Mouse (Mus musculus) CH12.LX (cell line): ENCODE measurements around the gene Map2k5. TPM values are rescaled to one million over a fixed set of nuclear protein-coding genes. Genes with fewer than 3 reads are reported as not detected.

Experiments used
- DNase-seq: peaks from one replicate; pipeline ENCODE4 v3.0.0-alpha.2; 2013; ENCODE audit errors: extremely low read depth
- H3K27ac ChIP-seq: 2 replicates; pipeline ENCODE4 v1.5.1; 2012; ENCODE audit warnings: low read depth, mild to moderate bottlenecking, control low read depth, moderate library complexity; ENCODE audit not compliant: insufficient read depth
- H3K27me3 ChIP-seq: replicated peaks from 2 replicates; pipeline ENCODE3; 2012; ENCODE audit warnings: inconsistent platforms
- H3K36me3 ChIP-seq, 2 experiments: replicated peaks in 1 of 2; 2 replicates each; pipeline versions ENCODE3 to v1.6.1; 2012; ENCODE audit warnings: inconsistent platforms in 1 of 2, low read length in 1 of 2, mild to moderate bottlenecking in 1 of 2, mixed read lengths in 1 of 2, moderate library complexity in 1 of 2; ENCODE audit not compliant: control insufficient read depth in 1 of 2, insufficient read depth in 1 of 2
- H3K4me1 ChIP-seq, 2 experiments: 2 replicates each; pipeline ENCODE4 v1.6.1; 2012; ENCODE audit warnings: inconsistent platforms in 1 of 2, moderate library complexity in 1 of 2; ENCODE audit not compliant: insufficient read depth in 2 of 2, control insufficient read depth in 1 of 2
- H3K4me2 ChIP-seq: 2 replicates; pipeline ENCODE4 v1.6.1; 2012; ENCODE audit warnings: low read depth, mild to moderate bottlenecking, control low read depth; ENCODE audit not compliant: poor library complexity, insufficient read depth, severe bottlenecking
- H3K4me3 ChIP-seq, 3 experiments: fragments of 150-350 bp in 1 of 3; sonication (generic) in 1 of 3; replicated peaks in 1 of 3; 2 replicates each; pipeline versions ENCODE3 to v1.5.1; 2011 to 2012; ENCODE audit warnings: low read depth in 2 of 3, low read length in 2 of 3, mild to moderate bottlenecking in 2 of 3, moderate library complexity in 2 of 3, control low read depth in 1 of 3, improper control_type of control experiment in 1 of 3, inconsistent platforms in 1 of 3, mixed read lengths in 1 of 3; ENCODE audit not compliant: poor library complexity in 1 of 3
- H3K79me2 ChIP-seq: replicated peaks from 2 replicates; pipeline ENCODE4 v1.6.1; 2012; ENCODE audit warnings: mild to moderate bottlenecking, moderate library complexity; ENCODE audit not compliant: control insufficient read depth, poor library complexity, insufficient read depth, severe bottlenecking; ENCODE audit errors: extremely low read depth
- H3K9ac ChIP-seq: 2 replicates; pipeline ENCODE4 v1.6.1; 2012; ENCODE audit warnings: low read depth, mild to moderate bottlenecking, control low read depth, moderate library complexity; ENCODE audit not compliant: insufficient read depth
- H3K9me3 ChIP-seq: replicated peaks from 2 replicates; pipeline ENCODE3; 2012; ENCODE audit warnings: low read length, inconsistent platforms, mixed read lengths
- CHD1 ChIP-seq: IDR thresholded peaks from 2 replicates; pipeline ENCODE4 v1.6.1; 2012; ENCODE audit warnings: low read depth, low read length, improper control_type of control experiment, inconsistent platforms
- E2F4 ChIP-seq: IDR thresholded peaks from 2 replicates; pipeline ENCODE4 v1.6.1; 2011; ENCODE audit warnings: low read depth, low read length, improper control_type of control experiment; ENCODE audit not compliant: insufficient replicate concordance
- EP300 ChIP-seq: IDR thresholded peaks from 2 replicates; pipeline ENCODE4 v1.6.1; 2011; ENCODE audit warnings: low read length, improper control_type of control experiment
- ETS1 ChIP-seq: conservative IDR thresholded peaks from 2 replicates; pipeline ENCODE4 v1.6.1; 2012; ENCODE audit warnings: low read depth, mild to moderate bottlenecking, inconsistent platforms, low read length, improper control_type of control experiment, moderate library complexity
- HCFC1 ChIP-seq: IDR thresholded peaks from 2 replicates; pipeline ENCODE4 v1.6.1; 2012; ENCODE audit warnings: low read depth, mild to moderate bottlenecking, inconsistent platforms, low read length, improper control_type of control experiment
- JUN ChIP-seq: IDR thresholded peaks from 2 replicates; pipeline ENCODE4 v1.6.1; 2011; ENCODE audit warnings: low read depth, mild to moderate bottlenecking, low read length, improper control_type of control experiment, moderate library complexity; ENCODE audit not compliant: insufficient read depth
- MAFK ChIP-seq: IDR thresholded peaks from 2 replicates; pipeline ENCODE4 v1.6.1; 2011; ENCODE audit warnings: low read length, improper control_type of control experiment; ENCODE audit not compliant: insufficient replicate concordance
- MEF2A ChIP-seq: IDR thresholded peaks from 2 replicates; pipeline ENCODE4 v1.6.1; 2014; ENCODE audit warnings: low read depth, mild to moderate bottlenecking, inconsistent platforms, low read length, improper control_type of control experiment, borderline replicate concordance
- MYC ChIP-seq: IDR thresholded peaks from 2 replicates; pipeline ENCODE4 v1.6.1; 2011; ENCODE audit warnings: low read depth, mild to moderate bottlenecking, improper control_type of control experiment, low read length
- NRF1 ChIP-seq: IDR thresholded peaks from 2 replicates; pipeline ENCODE4 v1.6.1; 2014; ENCODE audit warnings: low read depth, mild to moderate bottlenecking, inconsistent platforms, low read length, improper control_type of control experiment, moderate library complexity
- POLR2A ChIP-seq: IDR thresholded peaks from 2 replicates; pipeline ENCODE4 v1.6.1; 2011; ENCODE audit warnings: low read depth, mild to moderate bottlenecking, improper control_type of control experiment, low read length
- SMC3 ChIP-seq: IDR thresholded peaks from 2 replicates; pipeline ENCODE4 v1.6.1; 2011; ENCODE audit warnings: low read depth, low read length, improper control_type of control experiment
- UBTF ChIP-seq: IDR thresholded peaks from 2 replicates; pipeline ENCODE4 v1.6.1; 2012; ENCODE audit warnings: low read depth, mild to moderate bottlenecking, inconsistent platforms, low read length, improper control_type of control experiment, moderate library complexity
- USF1 ChIP-seq: IDR thresholded peaks from 2 replicates; pipeline ENCODE4 v1.6.1; 2014; ENCODE audit warnings: low read depth, mild to moderate bottlenecking, inconsistent platforms, low read length, improper control_type of control experiment
- ZC3H11A ChIP-seq: IDR thresholded peaks from 2 replicates; pipeline ENCODE4 v1.6.1; 2012; ENCODE audit warnings: low read depth, mild to moderate bottlenecking, inconsistent platforms, low read length, improper control_type of control experiment
- ZMIZ1 ChIP-seq: IDR thresholded peaks from 2 replicates; pipeline ENCODE4 v1.6.1; 2012; ENCODE audit warnings: low read depth, mild to moderate bottlenecking, inconsistent platforms, low read length, improper control_type of control experiment
- dilution Hi-C: fragments of 300-500 bp; cut with MboI; formaldehyde crosslinking; loops from 2 replicates; pipeline ENCODE4 v1.14.3; 2020; ENCODE audit warnings: low sequenced_read_pairs; ENCODE audit not compliant: extremely low pct_unique_long_range_greater_than_20kb, extremely low pct_ligation_motif_present
- in situ Hi-C: fragments of 300-500 bp; cut with MboI; formaldehyde crosslinking; loops from 3 replicates; pipeline ENCODE4 v1.14.3; 2019; ENCODE audit warnings: low sequenced_read_pairs, low pct_ligation_motif_present, low pct_unique_long_range_greater_than_20kb, mixed read lengths
- polyA plus RNA-seq: library from polyadenylated mRNA; unstranded; fragments of >175 nt; gene quantifications from 2 replicates; pipeline ENCODE4 v1.2.1, GENCODE M21; 2012; ENCODE audit warnings: low read depth; ENCODE audit not compliant: insufficient read length
- total RNA-seq, 2 experiments: library from RNA; depleted of rRNA; stranded (reverse); fragments of 300-350 nt in 1 of 2; fragments of >200 nt in 1 of 2; gene quantifications; 2 replicates each; pipeline ENCODE4 v1.2.3; 2012 to 2014

The Map2k5 gene
- total and polyA plus RNA-seq, 3 experiments: 10.8 to 22.6 (median 11.2) TPM

DNA sequence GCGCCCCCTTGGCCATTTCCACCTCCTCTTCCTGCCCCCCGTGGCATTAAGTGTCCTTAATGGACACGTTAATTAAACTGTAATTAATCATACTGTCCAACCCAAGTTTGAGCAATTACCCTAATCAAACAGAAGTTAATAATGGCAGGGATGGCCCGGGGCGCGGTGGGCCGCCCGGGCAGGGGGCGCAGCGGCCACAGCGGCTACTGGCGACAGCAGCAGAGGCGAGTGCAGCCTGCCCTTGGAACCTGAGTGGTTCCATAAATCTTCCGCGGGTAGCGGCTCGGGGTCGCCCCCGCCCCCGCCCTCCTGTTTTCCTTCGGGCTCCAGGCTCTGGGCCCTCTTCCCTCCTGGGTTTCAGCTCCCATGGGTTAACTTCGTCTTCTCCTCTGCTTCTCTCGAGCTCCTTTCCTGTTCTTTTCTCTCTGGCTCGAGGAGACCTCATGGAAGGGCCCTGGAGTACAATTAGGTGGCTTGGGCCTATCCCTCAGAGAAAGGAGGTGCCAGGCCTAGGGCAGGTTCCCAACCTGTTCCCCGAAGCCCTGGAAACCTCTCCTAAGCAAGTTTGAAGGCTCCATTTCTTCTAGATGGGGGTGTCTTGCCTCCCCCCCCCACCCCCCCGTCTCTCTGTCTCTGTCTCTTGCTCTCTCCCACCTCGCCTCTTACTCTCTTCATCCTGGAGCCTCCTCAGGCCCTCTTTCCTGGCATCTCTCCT, 227.5 kb downstream of the Map2k5 start:
- DNase-seq: no peak
- Histone ChIP-seq H3K79me2 (no peaks in the 10 kb centered on the region), H3K9ac (no peak overlapping the region), H3K27me3 (peaks cover 2% of the 10 kb centered on the region), H3K4me2 (no peak overlapping the region), H3K9me3 (peaks cover 53% of the 10 kb centered on the region), H3K4me1 (no peaks in the 10 kb centered on the region), H3K36me3 (no peaks in the 10 kb centered on the region), H3K27ac (no peak overlapping the region), H3K4me3 (no peak overlapping the region)
- in situ Hi-C loops: no loop called here
- dilution Hi-C loops: no loop called here
- no peak for TF ChIP-seq SMC3
- TF ChIP-seq CHD1: no peak
- no peak for TF ChIP-seq NRF1
- TF ChIP-seq MYC: no peak
- no peak for TF ChIP-seq HCFC1
- TF ChIP-seq ZC3H11A: no peak
- no peak for TF ChIP-seq ETS1
- no peak for TF ChIP-seq POLR2A
- no peak for TF ChIP-seq EP300
- no peak for TF ChIP-seq ZMIZ1
- TF ChIP-seq JUN: no peak
- no peak for TF ChIP-seq E2F4
- no peak for TF ChIP-seq MEF2A
- TF ChIP-seq MAFK: no peak
- TF ChIP-seq UBTF: no peak
- no peak for TF ChIP-seq USF1

DNA sequence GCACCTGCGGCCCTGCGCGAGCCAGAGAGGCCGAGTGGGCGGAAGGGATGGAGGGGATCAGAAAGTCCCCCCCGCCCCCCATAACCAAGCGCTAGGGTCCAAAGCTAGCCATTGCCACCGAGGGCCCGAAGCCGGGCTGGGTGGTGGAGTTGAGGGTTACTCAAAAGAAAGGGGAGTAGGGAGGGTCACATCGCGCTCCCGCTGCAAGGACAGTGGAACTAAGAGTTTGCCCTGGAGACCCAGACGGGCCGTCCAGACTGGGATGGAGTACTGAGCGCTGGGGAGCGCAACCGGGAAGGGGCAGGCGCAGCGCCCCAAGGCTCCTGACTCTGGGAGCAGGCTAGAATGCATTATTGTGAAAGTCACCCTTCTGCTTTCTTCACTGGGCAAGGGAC, 228.3 kb downstream of the Map2k5 start:
- TF ChIP-seq EP300 (no peak), UBTF (no peak)
- H3K4me3 ChIP-seq: no peak overlapping the region
- no peaks in the 10 kb centered on the region for H3K36me3 ChIP-seq
- dilution Hi-C loops (no loop called here), in situ Hi-C loops (no loop called here)
- no peaks in the 10 kb centered on the region for H3K4me1 ChIP-seq
- H3K9me3 ChIP-seq: peaks cover 62% of the 10 kb centered on the region
- peaks cover 2% of the 10 kb centered on the region for H3K27me3 ChIP-seq
- no peak for DNase-seq
- H3K79me2 ChIP-seq: no peaks in the 10 kb centered on the region
- no peak overlapping the region for H3K9ac ChIP-seq
- H3K4me2 ChIP-seq: no peak overlapping the region
- H3K27ac ChIP-seq: no peak overlapping the region
